Mouse (Mus musculus) forebrain, postnatal 0 days (tissue): ENCODE measurements around the gene Agr2. TPM values are rescaled to one million over a fixed set of nuclear protein-coding genes. Genes with fewer than 3 reads are reported as not detected.

Experiments
- ATAC-seq: fragments of 200-750 bp; cut with Nextera tagmentation; 2 replicates; pipeline ENCODE4 v1.8.0; 2017; ENCODE audit warnings: mild to moderate bottlenecking, moderate library complexity
- DNase-seq: peaks from one replicate; pipeline ENCODE4 v3.0.0-alpha.2; 2015
- H3K27ac ChIP-seq: fragments of 300-500 bp; sonication (generic); 2 replicates; pipeline ENCODE4 v1.5.1; 2014; ENCODE audit warnings: low read depth, mild to moderate bottlenecking, antibody characterized with exemption, low read length, moderate library complexity, mixed read lengths
- H3K27me3 ChIP-seq: fragments of 300-500 bp; sonication (generic); 2 replicates; pipeline ENCODE4 v1.6.1; 2014; ENCODE audit warnings: mild to moderate bottlenecking, low read length, mixed read lengths; ENCODE audit not compliant: insufficient read depth
- H3K36me3 ChIP-seq: fragments of 300-500 bp; sonication (generic); 2 replicates; pipeline ENCODE4 v1.6.1; 2014; ENCODE audit warnings: mild to moderate bottlenecking, moderate library complexity; ENCODE audit not compliant: insufficient read depth
- H3K4me1 ChIP-seq: fragments of 300-500 bp; sonication (generic); 2 replicates; pipeline ENCODE4 v1.6.1; 2014; ENCODE audit warnings: antibody characterized with exemption; ENCODE audit not compliant: insufficient read depth
- H3K4me2 ChIP-seq: fragments of 300-500 bp; sonication (generic); 2 replicates; pipeline ENCODE4 v1.6.1; 2014; ENCODE audit warnings: low read depth, mild to moderate bottlenecking, moderate library complexity
- H3K4me3 ChIP-seq: fragments of 300-500 bp; sonication (generic); 2 replicates; pipeline ENCODE4 v1.5.1; 2014; ENCODE audit warnings: low read depth, low read length, mixed read lengths
- H3K9ac ChIP-seq: fragments of 300-500 bp; sonication (generic); 2 replicates; pipeline ENCODE4 v1.6.1; 2014; ENCODE audit warnings: mild to moderate bottlenecking
- H3K9me3 ChIP-seq: fragments of 300-500 bp; sonication (generic); 2 replicates; pipeline ENCODE4 v1.6.1; 2016; ENCODE audit warnings: low read length
- CTCF ChIP-seq: sonication (generic); IDR thresholded peaks from 2 replicates; pipeline ENCODE4 v1.5.1; 2016; ENCODE audit warnings: antibody characterized with exemption, control low read depth, low read depth
- WGBS: fragments of 180-500 bp; shearing (Covaris S2); extraction: QIAGEN DNeasy Blood & Tissue Kit; methylation state at CpG from one replicate; pipeline ENCODE4 v1.1.7; 2014; 5-methylcytosine and 5-hydroxymethylcytosine counted together
- polyA plus RNA-seq: library from polyadenylated mRNA; unstranded; fragments of >200 nt; fragmentation: Nextera tagmentation; extraction: Ambion mirVana; gene quantifications from 2 replicates; pipeline ENCODE4 v1.2.1, GENCODE M21; 2015
- total RNA-seq: library from RNA; depleted of rRNA; stranded (reverse); fragments of >200 nt; gene quantifications from 2 replicates; pipeline ENCODE4 v1.2.3, GENCODE M21; 2014

Agr2 gene
- total and polyA plus RNA-seq, 2 experiments from 2014 or later = 0.21 TPM; not detected in 1

- no peak for DNase-seq
- WGBS = 80% methylated on average over 2 of the region's 2 CpGs
- H3K9ac ChIP-seq = no peak overlapping the region
- ATAC-seq = no peak
- no peak for TF ChIP-seq CTCF
- no peak overlapping the region for H3K27ac ChIP-seq
- no peaks in the 10 kb centered on the region for H3K36me3 ChIP-seq
- no peaks in the 10 kb centered on the region for H3K4me1 ChIP-seq
- no peak overlapping the region for H3K4me2 ChIP-seq
- H3K27me3 ChIP-seq = no peaks in the 10 kb centered on the region
- H3K4me3 ChIP-seq = no peak overlapping the region
- no peaks in the 10 kb centered on the region for H3K9me3 ChIP-seq
These were observed 14.9 kb downstream of the Agr2 start for GRCm38 (mm10) chr12:36007581-36007980.

GRCm38 (mm10) chr12:36008364-36009047 is 15.8 kb downstream of the Agr2 start:
- 76% methylated on average over 6 of the region's 6 CpGs for WGBS
- DNase-seq = no peak

DNA sequence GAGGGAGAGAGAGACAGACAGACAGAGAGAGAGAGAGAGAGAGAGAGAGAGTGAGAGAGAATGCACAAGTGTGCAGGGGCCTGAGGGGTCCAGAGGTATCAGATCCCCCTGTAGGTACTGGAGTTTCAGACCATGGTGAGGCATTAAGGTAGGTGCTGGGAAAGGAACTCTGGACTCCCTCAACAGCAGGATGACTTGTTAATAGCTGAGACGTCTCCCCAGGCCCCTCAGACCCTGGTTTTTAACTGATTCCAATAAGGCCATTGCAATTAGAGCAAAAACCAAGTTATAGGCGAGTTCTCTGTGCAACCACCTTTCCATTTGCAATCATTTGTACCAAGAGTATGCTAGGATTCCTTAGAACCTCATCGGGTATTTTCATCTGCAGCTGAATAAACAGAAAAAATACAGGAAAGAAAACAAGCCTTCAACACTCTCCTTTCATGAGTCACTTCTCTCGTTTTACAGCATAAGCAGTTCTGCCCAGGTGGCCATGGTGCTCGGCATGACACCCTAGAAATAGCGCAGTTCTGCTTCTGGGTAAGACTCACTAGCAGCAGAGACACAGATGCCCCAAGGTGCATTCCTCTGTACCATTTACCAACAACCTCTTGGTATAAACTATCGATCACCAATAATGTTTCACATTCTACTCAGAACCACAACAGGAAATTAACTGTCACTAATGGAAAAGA is 20.7 kb downstream of the Agr2 start:
- 83% methylated on average over 7 of the region's 7 CpGs for WGBS
- Histone ChIP-seq H3K9me3 (no peaks in the 10 kb centered on the region), H3K36me3 (peaks cover 22% of the 10 kb centered on the region), H3K4me1 (no peaks in the 10 kb centered on the region), H3K4me3 (no peak overlapping the region), H3K9ac (no peak overlapping the region), H3K27ac (no peak overlapping the region), H3K27me3 (no peaks in the 10 kb centered on the region), H3K4me2 (no peak overlapping the region)
- no peak for ATAC-seq
- DNase-seq = no peak
- no peak for TF ChIP-seq CTCF

More at GRCm38 (mm10) chr12:36008364-36009047, 15.8 kb downstream of the Agr2 start:
- Histone ChIP-seq H3K4me3 (no peak overlapping the region), H3K36me3 (no peaks in the 10 kb centered on the region), H3K4me2 (no peak overlapping the region), H3K27me3 (no peaks in the 10 kb centered on the region), H3K4me1 (no peaks in the 10 kb centered on the region), H3K9ac (no peak overlapping the region), H3K9me3 (no peaks in the 10 kb centered on the region), H3K27ac (no peak overlapping the region)
- no peak for TF ChIP-seq CTCF
- ATAC-seq = no peak

- TF ChIP-seq CTCF = no peak
- H3K27ac ChIP-seq = no peak overlapping the region
- 83% methylated on average over 2 of the region's 2 CpGs for WGBS
These were observed 25.1 kb downstream of the Agr2 start for GRCm38 (mm10) chr12:36017791-36018190.

GRCm38 (mm10) chr12:36019572-36019971 is 26.9 kb downstream of the Agr2 start:
- 95% methylated on average over 4 of the region's 4 CpGs for WGBS
- TF ChIP-seq CTCF = no peak
- no peak overlapping the region for H3K4me2 ChIP-seq
- H3K27me3 ChIP-seq = no peaks in the 10 kb centered on the region
- H3K9ac ChIP-seq = no peak overlapping the region
- DNase-seq = no peak
- no peaks in the 10 kb centered on the region for H3K4me1 ChIP-seq
- peaks cover 48% of the 10 kb centered on the region for H3K36me3 ChIP-seq
- H3K4me3 ChIP-seq = no peak overlapping the region
- no peak for ATAC-seq
- H3K27ac ChIP-seq = no peak overlapping the region
- H3K9me3 ChIP-seq = no peaks in the 10 kb centered on the region

More at GRCm38 (mm10) chr12:36017791-36018190, 25.1 kb downstream of the Agr2 start:
- Histone ChIP-seq H3K4me3 (no peak overlapping the region), H3K4me1 (no peaks in the 10 kb centered on the region), H3K4me2 (no peak overlapping the region), H3K9ac (no peak overlapping the region), H3K36me3 (peaks cover 48% of the 10 kb centered on the region), H3K9me3 (no peaks in the 10 kb centered on the region), H3K27me3 (no peaks in the 10 kb centered on the region)
- DNase-seq (no peak), ATAC-seq (no peak)

DNA sequence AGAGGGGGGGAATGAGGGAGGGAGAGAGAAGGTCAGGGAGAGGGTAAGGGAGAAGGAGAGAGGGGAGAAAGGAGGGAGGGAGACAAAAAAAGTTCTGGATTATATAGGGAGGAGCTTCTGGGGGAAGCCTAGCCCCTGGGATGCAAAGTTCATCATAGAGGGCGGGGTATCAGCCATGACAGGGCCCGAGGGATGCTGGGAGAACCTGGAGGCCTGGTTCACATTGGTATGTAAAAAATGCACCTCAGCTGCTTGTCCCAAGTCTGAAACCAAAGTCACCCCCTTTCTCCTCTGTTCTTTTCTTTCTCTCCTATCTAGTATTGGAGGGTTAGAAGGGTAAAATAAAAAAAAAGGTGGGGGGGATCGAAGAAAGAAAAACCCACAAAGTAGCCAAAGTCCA is 27.4 kb downstream of the Agr2 start:
- H3K9me3 ChIP-seq = no peaks in the 10 kb centered on the region
- no peak overlapping the region for H3K4me3 ChIP-seq
- DNase-seq (no peak), ATAC-seq (no peak)
- peaks cover 48% of the 10 kb centered on the region for H3K36me3 ChIP-seq
- H3K27me3 ChIP-seq = no peaks in the 10 kb centered on the region
- 87% methylated on average over 3 of the region's 3 CpGs for WGBS
- no peak for TF ChIP-seq CTCF
- no peaks in the 10 kb centered on the region for H3K4me1 ChIP-seq
- H3K4me2 ChIP-seq = no peak overlapping the region
- H3K9ac ChIP-seq = no peak overlapping the region
- H3K27ac ChIP-seq = no peak overlapping the region

DNA sequence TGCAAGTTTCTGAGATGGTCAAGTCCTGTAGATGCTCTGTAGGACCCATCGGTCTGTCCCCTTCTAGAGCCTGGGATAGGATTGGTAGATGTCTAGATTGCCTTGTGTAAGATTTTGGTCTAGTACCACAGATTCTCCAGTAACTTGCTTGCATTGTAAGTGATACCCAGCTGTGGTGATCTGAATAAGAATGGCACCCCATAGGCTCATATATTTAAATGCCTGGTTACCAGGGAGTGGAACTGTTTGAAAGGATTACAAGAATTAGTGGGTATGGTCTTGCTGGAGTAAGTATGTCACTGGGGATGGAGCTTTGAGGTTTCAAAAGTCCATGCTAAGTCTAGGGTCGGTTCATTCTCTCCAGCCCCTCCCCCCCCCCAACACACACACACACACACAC is 28.0 kb downstream of the Agr2 start:
- TF ChIP-seq CTCF = no peak
- H3K27ac ChIP-seq = no peak overlapping the region
- no peak overlapping the region for H3K4me3 ChIP-seq
- ATAC-seq (no peak), DNase-seq (no peak)
- H3K4me2 ChIP-seq = no peak overlapping the region
- no peaks in the 10 kb centered on the region for H3K27me3 ChIP-seq
- no peak overlapping the region for H3K9ac ChIP-seq
- no peaks in the 10 kb centered on the region for H3K4me1 ChIP-seq
- WGBS = 76% methylated on average over 2 of the region's 2 CpGs
- H3K36me3 ChIP-seq = peaks cover 42% of the 10 kb centered on the region
- H3K9me3 ChIP-seq = no peaks in the 10 kb centered on the region
